Mouse (Mus musculus) liver, embryonic 14.5 days (tissue): ENCODE results near the gene Slc22a8. TPM values are rescaled to one million over a fixed set of nuclear protein-coding genes. Genes with fewer than 3 reads are reported as not detected.

Experiments
- ATAC-seq: fragments of 200-750 bp; cut with Nextera tagmentation; 2 replicates; pipeline ENCODE4 v1.8.0; 2017; ENCODE audit warnings: moderate number of reproducible peaks, mild to moderate bottlenecking, moderate library complexity; ENCODE audit not compliant: insufficient read depth
- DNase-seq, 3 experiments: peaks; one replicate each; pipeline ENCODE4 v3.0.0-alpha.2; 2012 to 2013; ENCODE audit warnings: low read depth in 3 of 3, low spot score in 3 of 3
- H3K27ac ChIP-seq: fragments of 300-500 bp; sonication (generic); 2 replicates; pipeline ENCODE4 v1.5.1; 2014; ENCODE audit warnings: moderate library complexity, mild to moderate bottlenecking, control low read depth, inconsistent platforms
- H3K27me3 ChIP-seq: fragments of 300-500 bp; sonication (generic); 2 replicates; pipeline ENCODE4 v1.6.1; 2014; ENCODE audit warnings: mild to moderate bottlenecking, low read length, moderate library complexity; ENCODE audit not compliant: control insufficient read depth, insufficient read depth
- H3K36me3 ChIP-seq: fragments of 300-500 bp; sonication (generic); replicated peaks from 2 replicates; pipeline ENCODE4 v1.6.1; 2014; ENCODE audit warnings: low read depth; ENCODE audit not compliant: control insufficient read depth, insufficient read depth
- H3K4me1 ChIP-seq, 2 experiments: fragments of 200-500 bp in 1 of 2; fragments of 300-500 bp in 1 of 2; sonication (generic) in 1 of 2; replicated peaks; 2 replicates each; pipeline ENCODE4 v1.6.1; 2012 to 2014; ENCODE audit warnings: antibody characterized with exemption in 1 of 2, inconsistent platforms in 1 of 2, low read length in 1 of 2; ENCODE audit not compliant: control insufficient read depth in 2 of 2, insufficient read depth in 2 of 2
- H3K4me2 ChIP-seq: fragments of 300-500 bp; sonication (generic); 2 replicates; pipeline ENCODE4 v1.6.1; 2014; ENCODE audit warnings: low read depth, mild to moderate bottlenecking, control low read depth, moderate library complexity
- H3K4me3 ChIP-seq, 2 experiments: fragments of 200-500 bp in 1 of 2; fragments of 300-500 bp in 1 of 2; sonication (generic) in 1 of 2; 2 replicates each; pipeline ENCODE4 v1.5.1; 2012 to 2014; ENCODE audit warnings: low read depth in 2 of 2, low read length in 2 of 2, mild to moderate bottlenecking in 2 of 2, control low read depth in 1 of 2, inconsistent platforms in 1 of 2, moderate library complexity in 1 of 2; ENCODE audit not compliant: insufficient read depth in 1 of 2
- H3K9ac ChIP-seq: fragments of 300-500 bp; sonication (generic); replicated peaks from 2 replicates; pipeline ENCODE4 v1.6.1; 2014; ENCODE audit warnings: mild to moderate bottlenecking, control low read depth, moderate library complexity
- H3K9me3 ChIP-seq: fragments of 300-500 bp; sonication (generic); 2 replicates; pipeline ENCODE4 v1.6.1; 2016; ENCODE audit warnings: low read length, mixed read lengths; ENCODE audit not compliant: control insufficient read depth
- CTCF ChIP-seq: IDR thresholded peaks from 2 replicates; pipeline ENCODE4 v1.5.1; 2016; ENCODE audit warnings: antibody characterized with exemption, low read depth, control low read depth
- EP300 ChIP-seq: IDR thresholded peaks from 2 replicates; pipeline ENCODE4 v1.6.1; 2016; ENCODE audit warnings: antibody characterized with exemption, low read depth
- WGBS: fragments of 180-500 bp; shearing (Covaris S2); extraction: QIAGEN DNeasy Blood & Tissue Kit; methylation state at CpG from one replicate; pipeline ENCODE4 v1.1.7; 2014; ENCODE audit not compliant: insufficient replicate concordance; 5-methylcytosine and 5-hydroxymethylcytosine counted together
- polyA plus RNA-seq, 2 experiments: library from polyadenylated mRNA; depleted of rRNA in 1 of 2; stranded (reverse) in 1 of 2; unstranded in 1 of 2; fragments of >200 nt; fragmentation: Nextera tagmentation in 1 of 2; extraction: Ambion mirVana in 1 of 2; gene quantifications; 2 replicates each; pipeline versions ENCODE4 v1.2.1 to v1.2.3; 2012 to 2014

The Slc22a8 gene
- polyA plus RNA-seq, 2 experiments: 1.5 to 1.6 TPM

- Histone ChIP-seq H3K9me3 (no peaks in the 10 kb centered on the region), H3K36me3 (no peaks in the 10 kb centered on the region), H3K4me1 (no peaks in the 10 kb centered on the region), H3K4me3 (no peak overlapping the region), H3K4me2 (no peak overlapping the region), H3K27ac (no peak overlapping the region), H3K9ac (no peak overlapping the region), H3K27me3 (no peaks in the 10 kb centered on the region)
- whole genome bisulfite sequencing: 33% methylated on average over 2 of the region's 2 CpGs
- no peak for DNase-seq
- TF ChIP-seq CTCF: no peak
- no peak for TF ChIP-seq EP300
- no peak for ATAC-seq
These were observed 23.3 kb downstream of the Slc22a8 start for GRCm38 (mm10) chr19:8614343-8614742.

GRCm38 (mm10) chr19:8616314-8616713, 25.3 kb downstream of the Slc22a8 start:
- Histone ChIP-seq H3K9ac (no peak overlapping the region), H3K36me3 (no peaks in the 10 kb centered on the region), H3K4me1 (no peaks in the 10 kb centered on the region), H3K4me2 (no peak overlapping the region), H3K27ac (no peak overlapping the region), H3K27me3 (no peaks in the 10 kb centered on the region), H3K9me3 (no peaks in the 10 kb centered on the region), H3K4me3 (no peak overlapping the region)
- DNase-seq (no peak), ATAC-seq (no peak)
- WGBS: 36% methylated on average over 4 of the region's 4 CpGs
- no peak for TF ChIP-seq CTCF
- TF ChIP-seq EP300: no peak

- Histone ChIP-seq H3K4me3 (no peak within 1 kb of the TSS), H3K4me2 (no peak within 1 kb of the TSS), H3K9me3 (no peaks in the 10 kb centered on the region), H3K27me3 (no peaks in the 10 kb centered on the region), H3K9ac (no peak within 1 kb of the TSS), H3K4me1 (no peaks in the 10 kb centered on the region), H3K36me3 (no peaks in the 10 kb centered on the region), H3K27ac (no peak within 1 kb of the TSS)
- no peak for TF ChIP-seq CTCF
- no peak for DNase-seq
- 55% methylated on average over 7 of the region's 7 CpGs for WGBS
- ATAC-seq: no peak
These were observed 26.9 kb downstream of the Slc22a8 start, which contains the start of gene Slc22a6 for GRCm38 (mm10) chr19:8617904-8618303. Gene Slc22a6, plus strand, starts transcription at chr19:8618039.

- TF ChIP-seq CTCF (peak; percentile 57), EP300 (no peak)
These were observed 30.0 kb downstream of the Slc22a8 start for GRCm38 (mm10) chr19:8621098-8621497.

GRCm38 (mm10) chr19:8630249-8630648, 39.2 kb downstream of the Slc22a8 start:
- Histone ChIP-seq H3K4me3 (no peak overlapping the region), H3K4me1 (0 out of 4 replicates have a peak, but pooled peaks cover 0 to 4% of the 10 kb centered on the region in 2 experiments), H3K27ac (no peak overlapping the region), H3K36me3 (no peaks in the 10 kb centered on the region), H3K9me3 (no peaks in the 10 kb centered on the region), H3K9ac (no peak overlapping the region), H3K27me3 (no peaks in the 10 kb centered on the region), H3K4me2 (no peak overlapping the region)
- DNase-seq (no peak), ATAC-seq (no peak)
- 50% methylated on average over 2 of the region's 2 CpGs for WGBS
- TF ChIP-seq CTCF (no peak), EP300 (no peak)

More at GRCm38 (mm10) chr19:8621098-8621497, 30.0 kb downstream of the Slc22a8 start:
- no peak for DNase-seq
- 71% methylated on average over 7 of the region's 7 CpGs for WGBS
- Histone ChIP-seq H3K4me2 (no peak overlapping the region), H3K9me3 (no peaks in the 10 kb centered on the region), H3K27me3 (no peaks in the 10 kb centered on the region), H3K36me3 (no peaks in the 10 kb centered on the region), H3K27ac (no peak overlapping the region), H3K9ac (no peak overlapping the region), H3K4me1 (no peaks in the 10 kb centered on the region), H3K4me3 (no peak overlapping the region)
- no peak for ATAC-seq
